Mouse (Mus musculus) ES-CJ7 (cell line): Measurements from ENCODE around the gene Ptprn2.

Experiments
- DNase-seq: peaks from one replicate; pipeline ENCODE4 v3.0.0; 2011; ENCODE audit warnings: low read depth, low spot score

Ptprn2 gene

GRCm38 (mm10) chr12:116968215-116968939 is 482.9 kb downstream of the Ptprn2 start:
- DNase-seq = no peak

DNA sequence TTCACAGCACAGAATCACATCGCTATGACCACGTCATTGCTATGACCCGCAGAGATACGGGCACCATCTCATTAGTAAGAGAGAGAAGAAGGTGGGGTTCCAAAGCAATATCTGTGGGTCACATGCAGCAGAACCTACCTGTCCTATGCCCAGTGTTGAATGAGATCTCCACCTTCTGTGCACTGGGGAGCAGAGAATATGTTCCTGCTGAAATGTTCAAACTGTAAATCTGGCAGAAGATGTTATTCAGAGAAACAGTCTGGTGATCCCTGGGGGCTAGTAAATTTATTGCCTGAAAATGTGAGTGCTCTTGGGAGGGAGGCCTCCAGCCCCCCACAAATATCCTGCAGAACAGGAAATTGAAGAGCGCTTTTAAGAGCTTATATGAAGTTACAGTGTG is 490.0 kb downstream of the Ptprn2 start:
- DNase-seq = no peak

DNA sequence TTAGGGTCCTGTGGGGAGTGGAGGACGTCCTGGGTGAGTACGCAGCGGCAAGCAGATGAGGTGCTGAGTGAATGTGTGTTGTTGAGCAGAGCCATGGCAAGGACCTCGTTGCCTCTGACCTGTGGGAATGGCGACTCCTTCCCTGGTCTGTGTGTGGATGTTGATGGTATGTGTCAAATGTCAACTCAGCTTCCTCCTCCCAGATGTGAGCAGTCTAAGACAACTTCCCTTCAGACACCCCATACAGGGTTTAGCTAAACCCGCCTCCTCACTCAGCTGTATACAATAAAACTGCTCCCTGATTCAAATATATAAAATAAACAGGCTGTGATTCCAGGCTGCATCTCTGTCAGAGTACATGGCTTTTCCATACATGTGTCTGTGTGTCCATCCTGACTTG is 491.5 kb downstream of the Ptprn2 start:
- DNase-seq = no peak

DNA sequence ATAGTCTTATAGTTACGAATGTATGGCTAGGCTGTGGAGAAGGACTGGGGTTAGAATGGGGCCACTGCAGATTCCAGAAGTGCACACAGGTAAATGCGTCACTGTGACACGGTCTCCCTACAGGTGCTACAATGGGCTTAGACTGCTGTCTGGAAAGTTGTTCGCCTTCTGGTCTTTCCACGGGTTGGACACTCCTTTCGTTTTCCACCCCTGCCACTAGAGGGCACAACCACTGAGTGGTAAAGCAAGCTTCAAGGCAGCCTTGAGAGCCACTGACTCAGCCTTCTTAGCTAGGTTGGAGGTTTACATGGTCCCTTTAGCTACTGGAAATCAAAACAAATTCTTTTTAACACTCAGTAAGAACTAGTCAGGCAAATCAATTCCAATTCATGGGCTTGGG is 492.7 kb downstream of the Ptprn2 start:
- no peak for DNase-seq

DNA sequence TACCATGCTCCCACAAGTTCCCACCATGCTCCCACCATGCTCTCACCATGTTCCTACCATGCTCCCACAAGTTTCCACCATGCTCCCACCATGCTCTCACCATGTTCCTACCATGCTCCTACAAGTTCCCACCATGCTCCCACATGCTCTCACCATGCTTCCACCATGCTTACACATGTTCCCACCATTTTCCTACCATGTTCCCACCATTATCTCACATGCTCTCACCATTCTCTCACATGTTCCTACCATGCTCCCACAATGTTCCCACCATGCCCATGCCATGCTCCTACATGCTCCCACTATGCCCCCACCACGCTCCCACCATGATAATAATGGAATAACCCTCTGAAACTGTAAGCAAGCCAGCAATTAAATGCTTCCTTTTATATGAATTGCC is 495.8 kb downstream of the Ptprn2 start:
- DNase-seq = no peak

DNA sequence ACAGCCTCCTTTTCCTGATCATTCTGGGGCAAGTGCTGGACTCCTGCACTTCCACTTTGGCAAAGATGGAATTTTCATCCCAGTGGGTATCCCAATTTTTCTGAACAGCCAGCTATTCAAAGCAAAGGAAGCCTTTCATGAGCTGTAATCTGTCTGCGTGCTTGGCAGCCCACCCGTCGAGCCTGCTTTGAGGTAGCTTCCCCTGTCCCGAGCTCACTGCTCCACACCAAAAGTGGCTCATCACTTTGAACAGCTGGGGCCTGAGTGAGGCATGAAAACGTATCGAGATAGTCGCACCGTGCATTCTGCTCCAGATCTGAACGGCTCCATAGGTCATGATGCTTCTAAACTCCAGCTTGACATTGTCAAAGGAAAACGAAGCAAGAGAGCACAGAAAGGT is 503.6 kb downstream of the Ptprn2 start:
- no peak for DNase-seq

DNA sequence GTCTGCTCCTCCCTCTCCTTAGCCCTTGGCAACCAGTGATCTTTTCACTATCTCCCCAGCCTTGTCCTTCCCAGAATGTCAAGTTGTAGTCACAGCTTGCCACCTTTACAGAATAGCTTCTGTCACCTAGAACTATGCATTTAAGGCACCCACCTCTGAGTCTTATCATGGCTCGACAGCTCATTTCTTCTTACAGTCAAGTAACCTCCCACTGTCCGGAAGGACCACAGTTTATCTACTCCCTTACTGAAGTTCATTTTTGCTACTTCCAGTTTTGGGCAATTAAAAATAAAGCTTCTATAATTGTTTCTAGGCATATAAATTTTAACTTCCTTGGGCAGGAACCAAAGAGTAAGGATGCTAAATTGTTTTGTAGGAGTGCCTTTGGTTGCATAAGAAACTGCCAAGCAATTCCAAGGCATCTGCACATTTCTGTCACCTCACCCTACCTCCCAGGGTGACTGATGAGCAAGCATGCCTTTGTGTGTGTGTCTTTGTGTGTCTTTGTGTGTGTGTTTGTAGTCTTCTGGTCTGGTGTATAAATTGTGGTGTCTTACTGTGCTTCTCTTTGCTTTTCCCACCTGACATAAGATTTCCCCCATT is 516.1 kb downstream of the Ptprn2 start:
- no peak for DNase-seq

- DNase-seq = no peak
These were observed 531.5 kb downstream of the Ptprn2 start for GRCm38 (mm10) chr12:117016753-117017595.

GRCm38 (mm10) chr12:117017912-117018311 is 532.4 kb downstream of the Ptprn2 start:
- DNase-seq = no peak

DNA sequence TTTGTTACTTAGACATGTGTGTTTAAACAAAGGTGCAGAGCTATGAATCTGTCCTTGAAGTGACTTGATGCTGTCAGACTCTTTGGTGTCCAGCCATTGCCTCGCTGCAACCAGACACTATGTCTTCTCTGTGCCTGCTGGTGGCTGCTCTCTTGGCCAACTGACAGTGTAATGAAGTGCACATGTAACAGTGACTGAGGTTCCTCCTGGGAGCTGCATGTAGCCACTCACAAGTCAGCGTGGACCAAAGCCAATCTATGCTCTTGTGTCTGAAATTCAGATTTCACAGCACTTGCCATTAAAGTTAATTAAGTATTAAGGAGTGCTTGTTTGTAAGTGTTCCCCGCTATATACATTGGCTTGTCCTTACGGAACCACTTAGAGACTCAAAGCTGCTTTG is 537.7 kb downstream of the Ptprn2 start:
- DNase-seq = no peak

DNA sequence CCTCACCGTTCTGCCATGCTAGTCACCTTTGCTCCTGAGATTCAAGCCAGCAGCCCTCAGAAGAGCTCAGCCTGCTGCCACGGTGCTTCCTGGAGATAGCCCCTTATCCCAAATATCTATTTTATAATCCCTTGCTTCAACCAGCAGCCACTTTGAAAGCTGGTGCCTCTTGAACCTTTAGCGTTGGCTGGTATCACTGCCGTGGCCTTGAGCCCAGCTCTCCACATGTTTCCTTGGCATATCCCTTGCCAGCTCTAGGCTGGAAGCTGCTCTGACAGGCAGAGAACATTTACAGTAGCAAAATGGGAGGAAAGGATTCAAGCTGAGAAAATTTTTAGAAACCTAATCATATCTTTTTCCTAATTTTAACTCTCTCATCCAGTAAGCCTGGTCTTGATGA is 539.4 kb downstream of the Ptprn2 start:
- no peak for DNase-seq

DNA sequence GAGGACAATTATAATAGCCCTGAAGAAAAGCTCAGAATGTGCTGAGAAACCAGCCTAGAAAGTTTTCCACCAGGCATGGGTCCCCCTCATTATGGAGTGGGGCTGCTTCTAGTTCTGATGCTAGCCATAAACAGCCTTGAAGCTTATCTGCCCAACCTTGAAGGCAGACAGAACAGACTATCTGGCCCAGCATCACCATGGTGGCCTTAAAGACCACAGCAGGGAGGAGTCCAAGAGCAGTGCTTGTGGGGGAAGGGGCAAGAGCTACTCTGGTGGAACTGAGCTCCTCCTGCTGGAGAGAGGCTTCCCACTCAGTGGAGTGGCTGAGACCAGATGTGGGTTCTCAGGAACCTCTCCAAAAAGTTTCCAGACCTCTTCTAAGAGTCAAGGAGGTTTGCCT is 540.2 kb downstream of the Ptprn2 start:
- DNase-seq = no peak

DNA sequence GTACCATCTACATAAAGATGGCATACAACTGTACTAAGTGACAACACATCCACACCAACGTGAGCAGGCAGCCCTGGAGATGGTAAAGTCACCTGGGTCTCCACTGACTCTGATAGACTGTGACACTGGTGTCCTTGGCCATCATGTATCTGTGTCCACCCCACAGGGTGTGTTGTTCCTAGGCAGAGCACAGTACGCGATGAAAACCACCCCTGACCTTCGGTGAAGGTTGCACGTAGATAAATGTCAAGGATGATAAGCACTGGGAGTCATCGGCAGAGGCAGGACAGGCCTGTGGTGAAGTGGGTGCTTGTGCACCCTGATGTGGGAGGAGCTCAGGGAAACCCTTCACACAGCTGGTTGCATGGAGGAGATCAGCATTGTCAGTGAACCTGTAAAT is 541.8 kb downstream of the Ptprn2 start:
- DNase-seq = no peak

- DNase-seq = peak; percentile 31
These were observed 542.9 kb downstream of the Ptprn2 start for GRCm38 (mm10) chr12:117028333-117028961.

DNA sequence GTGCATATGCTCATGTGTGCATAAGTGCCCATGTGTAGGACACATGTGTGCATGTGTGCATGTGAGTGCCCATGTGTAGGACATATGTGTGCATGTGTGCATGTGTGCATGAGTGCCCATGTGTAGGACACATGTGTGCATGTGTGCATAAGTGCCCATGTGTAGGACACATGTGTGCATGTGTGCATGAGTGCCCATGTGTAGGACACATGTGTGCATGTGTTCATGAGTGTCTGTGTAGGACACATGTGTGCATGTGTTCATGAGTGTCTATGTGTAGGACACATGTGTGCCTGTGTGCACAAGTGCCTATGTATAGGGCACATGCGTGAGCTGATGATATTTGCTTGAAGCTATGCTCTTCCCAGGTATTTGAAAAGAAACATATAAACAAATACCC is 547.7 kb downstream of the Ptprn2 start:
- no peak for DNase-seq

GRCm38 (mm10) chr12:117034506-117034905 is 549.0 kb downstream of the Ptprn2 start:
- DNase-seq = no peak

GRCm38 (mm10) chr12:117035243-117035642 is 549.7 kb downstream of the Ptprn2 start:
- DNase-seq = peak; percentile 73

GRCm38 (mm10) chr12:117039411-117039810 is 553.9 kb downstream of the Ptprn2 start:
- DNase-seq = peak; percentile 69

- no peak for DNase-seq
These were observed 555.9 kb downstream of the Ptprn2 start for GRCm38 (mm10) chr12:117041409-117041808.

- no peak for DNase-seq
These were observed 557.2 kb downstream of the Ptprn2 start for GRCm38 (mm10) chr12:117042706-117043105.

GRCm38 (mm10) chr12:117047384-117048251 is 562.1 kb downstream of the Ptprn2 start:
- DNase-seq = peak; percentile 94
